Mouse (Mus musculus) hindlimb bud, embryonic 11.5 days (tissue): ENCODE results near the gene Abhd5.

ENCODE experiments used
- DNase-seq: peaks from one replicate; pipeline ENCODE4 v3.0.0-alpha.2; 2012; ENCODE audit warnings: low read depth, low spot score; ENCODE audit errors: extremely low spot score

Abhd5 gene

GRCm38 (mm10) chr9:122410437-122411175, 59.2 kb downstream of the Abhd5 start:
- no peak for DNase-seq

- DNase-seq: no peak
Measured at GRCm38 (mm10) chr9:122414648-122415047, 63.2 kb downstream of the Abhd5 start.

DNA sequence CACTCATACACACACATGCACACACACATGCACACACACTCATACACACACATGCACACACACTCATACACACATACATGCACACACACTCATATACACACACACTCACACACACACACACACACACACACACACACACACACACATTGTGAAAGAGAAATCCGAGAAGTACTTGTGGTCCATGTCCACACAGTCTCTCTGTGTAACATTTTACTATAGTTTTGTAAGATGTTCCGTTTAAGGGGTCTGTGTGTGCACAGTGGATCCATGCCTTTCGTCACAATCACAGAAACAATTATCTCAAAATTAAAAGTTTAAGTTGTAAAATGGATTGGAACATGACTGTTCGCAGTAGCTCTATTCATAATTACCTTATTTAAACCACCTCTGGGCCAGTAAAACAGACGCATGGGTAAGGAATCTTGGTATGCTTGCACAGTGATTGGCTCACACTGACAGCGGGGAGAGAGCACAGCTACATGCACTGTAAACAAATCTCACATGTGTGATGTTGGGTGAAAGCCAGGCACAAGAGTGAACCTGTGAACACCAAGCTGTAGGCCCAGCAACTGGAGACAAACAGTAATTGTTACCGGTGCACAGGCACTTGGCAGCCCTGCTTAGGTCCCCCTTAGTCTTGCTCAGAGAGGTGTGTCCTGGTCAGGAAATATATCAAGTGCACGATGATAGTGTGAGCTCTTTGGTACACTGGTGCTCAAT, 63.8 kb downstream of the Abhd5 start:
- no peak for DNase-seq

- no peak for DNase-seq
Measured at GRCm38 (mm10) chr9:122416617-122417016, 65.2 kb downstream of the Abhd5 start.

- no peak for DNase-seq
Measured at GRCm38 (mm10) chr9:122420195-122420756, 68.9 kb downstream of the Abhd5 start.

GRCm38 (mm10) chr9:122420772-122421764, 69.7 kb downstream of the Abhd5 start:
- DNase-seq: peak; percentile 47

DNA sequence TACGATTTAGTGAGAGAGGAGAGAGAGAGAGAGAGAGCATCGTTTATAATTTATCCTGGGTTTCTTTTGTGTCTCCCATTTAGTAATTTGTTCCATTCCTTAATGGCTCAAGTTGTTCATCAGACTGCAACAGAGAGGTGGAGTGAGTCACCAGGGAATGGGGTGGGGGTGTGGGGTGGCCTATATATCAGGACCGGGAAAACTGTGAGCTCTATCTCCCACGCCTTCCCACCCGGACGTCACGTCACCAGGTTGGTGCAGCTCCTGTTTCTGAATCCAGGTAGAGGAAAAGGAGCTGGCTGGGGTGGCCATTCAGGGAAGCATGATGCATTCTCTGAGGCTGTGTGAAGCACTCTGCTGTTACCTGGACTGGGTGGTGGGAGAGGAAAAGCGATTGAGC, 70.5 kb downstream of the Abhd5 start:
- no peak for DNase-seq

DNA sequence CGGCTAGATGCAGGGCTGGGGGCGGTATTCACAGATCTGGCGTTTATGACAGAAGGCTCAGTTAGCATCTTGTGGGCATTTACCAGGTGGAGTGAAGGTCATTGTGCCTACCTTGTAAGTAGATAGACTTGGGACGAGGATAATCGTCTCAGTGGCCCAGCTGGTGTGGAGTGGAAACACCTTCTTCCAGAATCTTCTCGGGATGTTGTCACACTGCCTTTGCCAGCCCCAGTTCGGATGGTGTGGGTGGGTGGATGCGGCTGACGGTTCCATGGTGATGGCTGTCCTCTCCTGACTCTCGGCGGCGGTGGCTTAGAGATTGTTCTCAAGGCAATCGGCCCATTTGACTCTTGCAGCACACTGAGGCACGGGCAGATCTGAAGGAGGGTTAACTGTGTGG, 71.3 kb downstream of the Abhd5 start:
- DNase-seq: no peak

- DNase-seq: no peak
Measured at GRCm38 (mm10) chr9:122423146-122423545, 71.7 kb downstream of the Abhd5 start.

DNA sequence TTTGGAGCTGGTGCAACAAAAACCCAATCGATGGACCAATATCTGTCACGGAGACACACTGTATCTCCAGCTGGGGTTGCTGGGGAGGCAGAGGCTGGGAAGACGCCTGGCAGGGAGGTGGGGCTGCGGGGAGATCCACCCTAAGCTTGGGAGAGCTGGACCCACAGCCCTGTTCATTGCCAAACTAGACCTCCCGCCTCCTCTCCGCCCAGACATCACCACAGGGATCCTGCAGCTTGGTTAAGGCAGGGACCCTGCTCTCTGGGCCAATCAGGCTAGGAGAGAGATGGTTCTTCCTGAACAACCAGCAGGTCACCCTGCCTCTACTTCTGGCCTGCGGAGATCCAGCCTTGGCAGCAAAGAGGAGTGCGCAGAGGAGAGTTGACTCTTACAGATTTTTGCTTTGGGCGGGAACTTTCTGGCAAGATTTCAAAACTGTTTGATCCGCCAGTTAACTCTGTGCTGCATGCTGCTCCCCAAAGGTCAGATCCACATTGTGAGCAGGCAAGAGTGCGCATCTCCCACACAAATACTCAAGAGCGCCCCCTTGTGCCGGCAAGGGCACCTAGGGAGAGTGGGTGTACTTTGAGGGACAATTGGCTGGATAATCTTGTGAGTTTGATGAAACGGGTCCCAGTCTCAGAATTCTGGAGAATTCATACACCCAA, 73.7 kb downstream of the Abhd5 start:
- DNase-seq: no peak

DNA sequence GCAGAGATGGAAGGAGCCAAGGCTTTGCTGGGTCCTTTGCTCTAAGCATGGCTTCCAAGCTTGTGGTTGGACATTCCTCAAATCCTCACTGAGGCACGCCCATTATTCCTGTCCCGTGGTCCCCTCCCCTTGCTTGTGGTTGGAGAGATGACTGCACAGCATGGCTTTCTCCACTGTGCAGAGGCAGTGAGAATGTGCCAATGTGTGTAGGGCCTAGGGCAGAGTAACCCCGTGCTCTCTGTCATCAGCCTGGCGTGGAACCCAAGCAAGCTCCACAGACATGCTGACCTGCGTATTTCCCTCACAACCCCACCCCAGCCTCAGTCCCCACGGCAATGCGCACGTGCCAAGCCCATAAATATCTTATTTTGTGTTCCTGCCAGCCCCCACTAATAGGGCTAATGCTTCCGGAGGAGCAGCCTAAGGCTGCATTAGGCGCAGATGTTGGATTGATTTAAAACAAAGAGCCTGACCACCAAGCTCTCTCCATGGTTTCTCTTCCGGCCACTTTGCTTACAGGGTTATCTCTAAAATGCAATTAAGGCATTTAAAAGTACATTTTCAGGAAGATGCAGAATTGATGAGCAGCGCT, 77.7 kb downstream of the Abhd5 start:
- DNase-seq: no peak

GRCm38 (mm10) chr9:122429685-122430084, 78.3 kb downstream of the Abhd5 start:
- no peak for DNase-seq
